Mouse (Mus musculus): ENCODE measurements around the gene Acsl1.
A peak's percentile ranks its signal among the peaks of the same experiment; 100 is the strongest.

Acsl1 gene

DNA sequence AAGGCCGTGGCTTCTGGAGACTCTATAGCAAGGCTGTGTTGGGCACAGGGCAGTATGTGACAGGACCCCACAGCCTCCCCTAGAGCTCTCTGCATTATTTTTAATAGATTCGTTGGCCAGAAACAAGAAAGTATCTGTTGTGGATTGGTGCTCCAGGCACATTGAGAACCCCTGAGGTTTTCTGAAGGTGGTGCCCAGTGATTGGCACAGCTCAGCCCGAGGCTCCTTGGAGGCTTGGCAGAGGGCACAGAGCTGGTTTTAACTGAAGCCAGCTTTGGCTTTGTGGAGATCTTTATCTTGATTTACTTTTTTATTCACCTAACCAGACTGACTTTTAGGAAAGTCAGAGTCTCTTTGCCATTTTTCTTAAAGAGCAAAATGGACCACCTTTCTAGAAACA is 38.6 kb downstream of the Acsl1 start:
- H3K36me3 ChIP-seq (ENCODE audit: control insufficient read depth, insufficient read depth, low read length, poor library complexity, severe bottlenecking): peaks cover 2% of the 10 kb centered on the region
- no peaks in the 10 kb centered on the region for H3K27me3 ChIP-seq (ENCODE audit: control insufficient read depth, insufficient read depth, low read length, poor library complexity, severe bottlenecking)
- no peak for DNase-seq (ENCODE audit: low read depth, low spot score)

DNA sequence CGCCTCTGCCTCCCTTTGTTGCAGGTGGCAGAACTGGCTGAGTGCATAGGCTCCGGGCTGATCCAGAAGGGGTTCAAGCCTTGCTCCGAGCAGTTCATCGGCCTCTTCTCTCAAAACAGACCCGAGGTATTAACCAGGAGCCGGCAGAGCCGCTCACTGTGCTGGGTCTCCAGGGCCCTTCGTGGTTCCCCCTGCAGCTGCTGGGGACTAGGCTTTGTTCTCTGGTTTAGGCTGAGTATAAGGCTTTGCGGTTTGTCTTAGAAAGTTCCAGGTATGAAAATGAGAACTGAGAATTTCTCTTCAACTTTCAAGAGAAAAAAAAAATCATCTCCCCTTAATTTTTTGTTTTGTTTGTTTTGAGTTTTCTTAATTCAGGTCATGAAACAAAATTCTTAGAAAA is 40.5 kb downstream of the Acsl1 start:
- H3K36me3 ChIP-seq (ENCODE audit: control insufficient read depth, insufficient read depth, low read length, poor library complexity, severe bottlenecking): peaks cover 2% of the 10 kb centered on the region
- H3K27me3 ChIP-seq (ENCODE audit: control insufficient read depth, insufficient read depth, low read length, poor library complexity, severe bottlenecking): no peaks in the 10 kb centered on the region
- peak; percentile 64 for DNase-seq (ENCODE audit: low read depth, low spot score)

DNA sequence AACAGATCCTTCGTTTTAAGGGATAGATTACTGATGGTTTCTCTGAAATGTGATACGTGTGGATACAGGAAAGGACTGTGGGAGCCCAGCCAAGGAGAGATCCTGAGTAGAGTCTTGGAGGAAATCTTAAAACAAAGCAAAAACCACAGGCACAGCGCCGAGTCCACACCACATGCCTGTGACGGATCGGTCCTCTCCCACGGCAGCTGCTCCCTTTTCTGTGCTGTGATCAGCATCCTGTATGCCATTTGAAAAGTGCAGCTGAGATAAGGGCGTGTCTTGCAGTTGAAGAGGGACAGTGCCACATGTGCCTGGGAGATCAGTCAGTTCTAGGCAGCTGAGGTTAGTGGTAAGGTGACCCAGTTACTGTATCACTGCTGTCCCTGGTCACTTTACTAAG is 41.7 kb downstream of the Acsl1 start:
- no peaks in the 10 kb centered on the region for H3K27me3 ChIP-seq (ENCODE audit: control insufficient read depth, insufficient read depth, low read length, poor library complexity, severe bottlenecking)
- peaks cover 2% of the 10 kb centered on the region; the same call in 1 of the 2 replicates for H3K36me3 ChIP-seq (ENCODE audit: control insufficient read depth, insufficient read depth, low read length, poor library complexity, severe bottlenecking)
- no peak for DNase-seq (ENCODE audit: low read depth, low spot score)

DNA sequence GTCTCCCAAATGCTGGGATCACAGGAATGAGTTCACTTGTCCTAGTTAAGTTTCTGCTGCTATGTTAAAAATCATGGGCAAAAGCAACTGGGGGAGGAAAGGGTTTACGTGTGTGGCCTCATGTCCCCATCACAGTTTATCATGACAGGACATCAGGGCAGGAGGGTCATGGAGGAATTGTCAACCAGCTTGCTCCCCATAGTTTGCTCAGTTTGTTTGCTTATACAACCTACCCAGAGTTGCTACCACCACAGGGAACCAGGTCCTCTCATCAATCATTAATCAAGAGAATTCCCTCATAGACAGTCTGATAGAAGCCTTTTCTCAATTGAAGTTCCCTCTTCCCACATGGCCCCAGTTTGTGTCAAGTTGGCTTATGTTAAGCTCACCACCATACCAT is 43.2 kb downstream of the Acsl1 start:
- H3K36me3 ChIP-seq (ENCODE audit: control insufficient read depth, insufficient read depth, low read length, poor library complexity, severe bottlenecking): peaks cover 2% of the 10 kb centered on the region; the same call in 1 of the 2 replicates
- no peak for DNase-seq (ENCODE audit: low read depth, low spot score)

GRCm38 (mm10) chr8:46520667-46521066 is 49.8 kb downstream of the Acsl1 start:
- DNase-seq (ENCODE audit: low read depth, low spot score): no peak
- no peaks in the 10 kb centered on the region for H3K27me3 ChIP-seq (ENCODE audit: control insufficient read depth, insufficient read depth, low read length, poor library complexity, severe bottlenecking)
- H3K36me3 ChIP-seq (ENCODE audit: control insufficient read depth, insufficient read depth, low read length, poor library complexity, severe bottlenecking): 0 out of 2 replicates have a peak, but pooled peaks cover 2% of the 10 kb centered on the region

More for the DNA sequence above, 43.2 kb downstream of the Acsl1 start:
- no peaks in the 10 kb centered on the region for H3K27me3 ChIP-seq (ENCODE audit: control insufficient read depth, insufficient read depth, low read length, poor library complexity, severe bottlenecking)

DNA sequence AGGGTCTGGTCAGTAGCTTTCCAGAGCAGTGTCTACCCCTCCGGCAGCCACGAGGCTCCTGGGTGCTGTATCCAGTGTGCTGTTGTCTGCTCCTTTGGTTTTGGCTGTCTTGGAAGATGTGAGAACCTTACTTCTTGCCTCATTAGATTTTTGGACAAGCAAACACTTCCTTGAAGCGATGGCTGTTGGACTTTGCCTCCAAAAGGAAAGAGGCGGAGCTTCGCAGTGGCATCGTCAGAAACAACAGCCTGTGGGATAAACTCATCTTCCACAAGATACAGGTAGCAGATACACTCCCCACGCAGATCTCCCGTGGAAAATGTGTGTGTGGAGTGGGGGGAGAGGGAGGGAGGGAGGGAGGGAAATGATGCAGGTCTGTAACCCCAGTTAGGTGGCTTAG is 55.3 kb downstream of the Acsl1 start:
- H3K27me3 ChIP-seq (ENCODE audit: control insufficient read depth, insufficient read depth, low read length, poor library complexity, severe bottlenecking): no peaks in the 10 kb centered on the region
- H3K36me3 ChIP-seq (ENCODE audit: control insufficient read depth, insufficient read depth, low read length, poor library complexity, severe bottlenecking): peaks cover 2% of the 10 kb centered on the region; the same call in 1 of the 2 replicates
- no peak for DNase-seq (ENCODE audit: low read depth, low spot score)

GRCm38 (mm10) chr8:46526821-46527220 is 56.0 kb downstream of the Acsl1 start:
- Histone ChIP-seq H3K36me3 (ENCODE audit: control insufficient read depth, insufficient read depth, low read length, poor library complexity, severe bottlenecking) (peaks cover 2% of the 10 kb centered on the region; the same call in 1 of the 2 replicates), H3K27me3 (ENCODE audit: control insufficient read depth, insufficient read depth, low read length, poor library complexity, severe bottlenecking) (no peaks in the 10 kb centered on the region)
- DNase-seq (ENCODE audit: low read depth, low spot score): no peak

GRCm38 (mm10) chr8:46529508-46529907 is 58.7 kb downstream of the Acsl1 start:
- no peak for DNase-seq (ENCODE audit: low read depth, low spot score)
- H3K27me3 ChIP-seq (ENCODE audit: control insufficient read depth, insufficient read depth, low read length, poor library complexity, severe bottlenecking): no peaks in the 10 kb centered on the region
- no peaks in the 10 kb centered on the region; the same call in 1 of the 2 replicates for H3K36me3 ChIP-seq (ENCODE audit: control insufficient read depth, insufficient read depth, low read length, poor library complexity, severe bottlenecking)

DNA sequence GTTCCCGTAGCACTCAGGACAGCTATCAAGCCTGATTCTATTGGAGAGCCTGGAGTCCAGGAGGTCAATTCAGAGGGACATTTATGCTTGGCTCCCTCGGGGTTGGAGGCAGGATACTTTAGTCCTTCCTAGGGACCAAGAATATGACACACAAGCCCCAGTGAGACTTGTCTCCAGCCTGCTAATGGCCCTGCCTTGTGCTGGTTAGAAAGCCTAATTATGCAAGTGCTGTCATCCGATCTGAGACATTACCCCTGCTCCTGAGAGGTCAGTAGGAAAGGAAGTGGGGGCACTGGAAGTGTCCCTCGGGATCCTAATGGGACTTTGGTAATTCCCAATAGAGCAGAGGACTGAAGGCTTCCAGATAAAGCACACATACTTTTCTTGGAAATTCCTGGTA is 59.7 kb downstream of the Acsl1 start:
- Histone ChIP-seq H3K36me3 (ENCODE audit: control insufficient read depth, insufficient read depth, low read length, poor library complexity, severe bottlenecking) (no peaks in the 10 kb centered on the region; the same call in 1 of the 2 replicates), H3K27me3 (ENCODE audit: control insufficient read depth, insufficient read depth, low read length, poor library complexity, severe bottlenecking) (no peaks in the 10 kb centered on the region)
- no peak for DNase-seq (ENCODE audit: low read depth, low spot score)

- no peak for DNase-seq (ENCODE audit: low read depth, low spot score)
- Histone ChIP-seq H3K36me3 (ENCODE audit: control insufficient read depth, insufficient read depth, low read length, poor library complexity, severe bottlenecking) (no peaks in the 10 kb centered on the region), H3K27me3 (ENCODE audit: control insufficient read depth, insufficient read depth, low read length, poor library complexity, severe bottlenecking) (no peaks in the 10 kb centered on the region)
These were observed 63.1 kb downstream of the Acsl1 start for GRCm38 (mm10) chr8:46533926-46534325.

- Histone ChIP-seq H3K27me3 (ENCODE audit: control insufficient read depth, insufficient read depth, low read length, poor library complexity, severe bottlenecking) (no peaks in the 10 kb centered on the region), H3K36me3 (ENCODE audit: control insufficient read depth, insufficient read depth, low read length, poor library complexity, severe bottlenecking) (no peaks in the 10 kb centered on the region)
- DNase-seq (ENCODE audit: low read depth, low spot score): no peak
These were observed 68.9 kb downstream of the Acsl1 start for GRCm38 (mm10) chr8:46539701-46540100.

DNA sequence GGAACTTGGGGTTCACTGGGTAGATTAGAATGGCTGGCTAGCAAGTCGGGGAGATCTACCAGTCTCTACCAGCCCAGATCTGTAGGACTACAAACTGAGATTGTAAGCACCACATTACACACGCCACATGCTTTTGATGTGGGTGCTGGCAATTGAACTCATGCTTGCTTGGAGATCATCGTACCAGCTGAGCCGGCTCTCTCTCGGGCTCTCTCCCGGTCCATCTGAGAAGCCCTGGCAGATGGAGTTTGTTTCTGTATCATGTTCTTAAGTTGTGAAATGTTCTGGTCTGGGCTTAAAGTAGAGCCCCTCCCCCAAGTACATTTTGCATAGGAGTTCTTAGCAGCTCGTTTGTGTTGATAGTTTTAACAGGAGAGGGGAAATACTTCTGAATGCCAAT is 72.4 kb downstream of the Acsl1 start:
- no peaks in the 10 kb centered on the region for H3K36me3 ChIP-seq (ENCODE audit: control insufficient read depth, insufficient read depth, low read length, poor library complexity, severe bottlenecking)
- no peak for DNase-seq (ENCODE audit: low read depth, low spot score)
- no peaks in the 10 kb centered on the region for H3K27me3 ChIP-seq (ENCODE audit: control insufficient read depth, insufficient read depth, low read length, poor library complexity, severe bottlenecking)

DNA sequence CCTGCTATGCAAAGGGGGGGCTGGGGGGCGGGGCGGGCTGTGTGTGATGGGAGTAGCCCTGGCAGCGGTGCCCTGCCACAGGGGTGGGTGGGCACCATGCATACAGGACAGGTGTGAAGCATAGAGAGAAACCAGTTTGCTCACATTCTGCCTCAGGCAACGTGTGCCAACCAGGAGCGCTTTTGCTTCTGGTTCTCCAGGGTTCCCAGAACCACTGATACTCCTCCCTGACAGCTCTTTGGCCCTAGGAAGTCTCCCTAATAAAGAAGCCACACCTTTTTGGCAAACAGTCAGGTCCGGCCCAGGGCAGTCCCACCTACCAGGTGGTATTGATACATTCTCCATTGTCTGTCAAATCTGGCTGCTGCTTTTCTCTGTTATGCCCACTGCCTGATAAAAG is 72.8 kb downstream of the Acsl1 start:
- no peak for DNase-seq (ENCODE audit: low read depth, low spot score)

GRCm38 (mm10) chr8:46545854-46546253 is 75.0 kb downstream of the Acsl1 start:
- DNase-seq (ENCODE audit: low read depth, low spot score): no peak
- Histone ChIP-seq H3K36me3 (ENCODE audit: control insufficient read depth, insufficient read depth, low read length, poor library complexity, severe bottlenecking) (no peaks in the 10 kb centered on the region), H3K27me3 (ENCODE audit: control insufficient read depth, insufficient read depth, low read length, poor library complexity, severe bottlenecking) (no peaks in the 10 kb centered on the region)

More for the DNA sequence above, 72.8 kb downstream of the Acsl1 start:
- Histone ChIP-seq H3K36me3 (ENCODE audit: control insufficient read depth, insufficient read depth, low read length, poor library complexity, severe bottlenecking) (no peaks in the 10 kb centered on the region), H3K27me3 (ENCODE audit: control insufficient read depth, insufficient read depth, low read length, poor library complexity, severe bottlenecking) (no peaks in the 10 kb centered on the region)

DNA sequence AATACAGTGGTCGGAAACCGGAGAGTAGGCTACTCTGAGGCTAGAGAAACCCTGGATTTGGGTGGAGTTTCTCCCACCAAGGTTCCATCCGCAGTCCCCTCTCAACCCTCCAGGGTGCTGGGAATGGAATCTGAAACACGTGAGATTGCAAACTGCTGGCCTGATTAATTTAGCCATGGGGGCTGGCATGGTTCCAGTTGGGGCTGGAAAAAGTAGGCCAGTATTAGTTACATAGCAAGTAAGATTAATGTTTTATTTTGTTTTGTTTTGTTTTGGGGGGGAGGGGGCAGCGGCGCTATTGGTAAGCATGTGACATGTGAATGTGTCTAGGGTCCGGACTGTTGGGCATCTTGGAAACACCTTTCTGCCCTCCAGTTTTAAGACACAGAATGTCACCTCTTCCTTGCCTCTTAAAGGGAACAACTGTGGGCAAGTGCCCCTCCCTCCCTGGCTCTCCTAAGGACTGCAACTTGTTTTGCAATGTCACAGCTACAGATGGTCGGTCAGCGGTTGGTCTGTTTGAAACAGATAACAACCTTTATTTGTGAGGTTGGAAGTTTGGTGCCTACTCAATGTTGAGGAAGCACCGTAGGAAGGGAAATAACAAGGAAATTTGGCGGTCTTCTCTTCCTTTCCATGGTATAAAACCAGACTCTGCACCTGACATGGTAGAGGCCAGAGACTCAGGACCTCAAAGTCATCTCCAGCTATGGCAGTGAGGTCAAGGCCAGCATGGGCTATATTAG is 75.8 kb downstream of the Acsl1 start:
- Histone ChIP-seq H3K27me3 (ENCODE audit: control insufficient read depth, insufficient read depth, low read length, poor library complexity, severe bottlenecking) (no peaks in the 10 kb centered on the region), H3K36me3 (ENCODE audit: control insufficient read depth, insufficient read depth, low read length, poor library complexity, severe bottlenecking) (no peaks in the 10 kb centered on the region)
- DNase-seq (ENCODE audit: low read depth, low spot score): no peak

DNA sequence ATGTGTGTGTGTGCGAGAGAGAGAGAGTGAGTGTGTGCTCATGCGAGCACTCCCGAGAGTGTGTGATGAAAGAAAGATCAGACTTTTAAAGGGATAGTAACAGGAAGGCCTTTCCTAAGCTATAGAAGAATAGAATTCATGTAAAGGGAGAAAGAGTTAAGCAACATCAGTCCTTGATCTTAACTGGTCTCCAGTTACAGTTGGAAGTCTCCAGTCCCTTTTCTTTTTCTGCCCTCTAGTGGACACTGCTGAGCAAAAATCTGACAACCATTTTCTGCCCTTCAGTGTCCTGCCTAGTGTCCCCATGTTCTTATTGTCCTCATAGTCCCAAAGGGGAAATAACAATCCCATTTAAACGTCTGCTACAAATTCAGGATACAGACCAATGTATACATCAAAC is 76.4 kb downstream of the Acsl1 start:
- H3K27me3 ChIP-seq (ENCODE audit: control insufficient read depth, insufficient read depth, low read length, poor library complexity, severe bottlenecking): no peaks in the 10 kb centered on the region
- no peaks in the 10 kb centered on the region for H3K36me3 ChIP-seq (ENCODE audit: control insufficient read depth, insufficient read depth, low read length, poor library complexity, severe bottlenecking)
- peak; percentile 77 for DNase-seq (ENCODE audit: low read depth, low spot score)
